Mouse (Mus musculus): ENCODE measurements around the gene Bcdin3d.

- TF ChIP-seq CTCF (IDR thresholded peaks at IDR 0.05; ENCODE audit: borderline replicate concordance, insufficient read depth, low read depth, low read length) (no peak), POLR2A (IDR thresholded peaks at IDR 0.05; ENCODE audit: borderline replicate concordance, insufficient read depth, low read length) (no peak)
Observed at GRCm38 (mm10) chr15:99511797-99512525, 37.4 kb upstream of the Bcdin3d start.
